Mouse (Mus musculus) megakaryocyte-erythroid progenitor cell, adult 5-6 weeks (primary cell): Measurements from ENCODE around the gene Epha6. TPM values are rescaled to one million over a fixed set of nuclear protein-coding genes. Genes with fewer than 3 reads are reported as not detected.
A peak's percentile ranks its signal among the peaks of the same experiment; 100 is the strongest.

Experiments
- ATAC-seq: replicated peaks from 2 replicates; pipeline ENCODE4 v1.8.0; 2016; ENCODE audit warnings: mild to moderate bottlenecking, inconsistent platforms; ENCODE audit not compliant: severe bottlenecking, poor library complexity, low FRiP score, low TSS enrichment
- total RNA-seq, 2 experiments: library from RNA; stranded (forward) in 1 of 2; stranded (reverse) in 1 of 2; fragments of 200-1000, 215-1000 nt in 1 of 2; fragments of >200 nt in 1 of 2; fragmentation: Nextera tagmentation in 1 of 2; gene quantifications; 2 replicates each; pipeline ENCODE4 v1.2.3; 2014 to 2017

Gene Epha6
- total RNA-seq, 2 experiments from 2014 or later: not detected

DNA sequence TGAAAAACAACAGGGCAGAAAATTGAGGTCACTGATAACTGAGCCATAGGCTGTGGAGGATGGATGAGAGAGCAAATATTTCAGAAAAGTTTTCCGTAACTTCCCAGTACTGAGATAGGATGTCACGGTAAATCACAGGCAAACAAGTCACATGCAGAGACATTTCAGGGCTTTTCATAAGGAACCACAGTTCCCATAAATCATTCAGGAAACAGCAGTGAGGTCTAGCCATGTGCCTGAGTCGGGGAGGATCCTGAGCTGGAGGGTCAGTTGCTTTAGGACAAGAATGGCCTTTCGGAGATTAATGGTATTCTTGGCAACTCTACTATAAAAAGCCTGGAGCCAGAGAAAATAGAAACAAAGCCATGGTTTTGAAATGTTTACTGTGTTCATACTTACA lies 889.8 kb downstream of the Epha6 start:
- ATAC-seq: no peak

DNA sequence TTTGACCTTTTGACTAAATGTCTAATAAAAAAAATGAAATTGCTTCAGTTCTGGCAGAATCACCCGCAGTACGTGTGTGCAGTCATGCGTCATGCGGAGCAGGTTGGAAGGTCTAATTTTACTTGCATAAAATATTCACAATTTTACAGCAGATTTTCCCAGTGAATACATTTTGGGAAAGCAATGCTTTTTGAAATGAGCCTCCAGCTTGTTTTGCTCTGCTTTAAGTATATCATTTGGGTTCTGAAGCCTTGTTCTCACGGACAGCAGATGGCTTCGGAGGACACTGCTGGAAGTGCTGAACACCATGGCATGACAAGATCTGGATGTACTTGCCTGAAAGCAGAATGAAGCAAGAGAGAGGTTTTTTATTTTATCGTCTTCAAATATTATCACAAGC lies 912.1 kb downstream of the Epha6 start:
- ATAC-seq: no peak

DNA sequence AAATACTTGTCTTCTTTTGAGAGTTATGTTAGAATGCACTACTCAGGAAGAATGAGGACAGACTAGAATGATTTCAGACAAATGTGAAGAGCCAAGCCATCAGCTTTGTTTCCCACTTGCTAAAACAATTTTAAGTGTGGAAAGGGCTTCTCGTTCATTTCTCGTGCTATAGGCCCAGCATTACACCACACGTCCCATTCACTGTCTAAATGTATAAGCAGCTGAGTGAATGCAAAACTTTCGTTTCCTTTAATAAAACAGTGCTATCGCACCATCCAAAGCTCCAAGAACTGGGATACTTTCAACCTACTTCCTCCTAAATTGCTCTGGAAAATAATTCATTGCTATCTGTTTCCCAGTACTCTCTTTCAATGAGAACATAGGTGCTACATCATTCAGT lies 916.2 kb downstream of the Epha6 start:
- ATAC-seq: no peak

DNA sequence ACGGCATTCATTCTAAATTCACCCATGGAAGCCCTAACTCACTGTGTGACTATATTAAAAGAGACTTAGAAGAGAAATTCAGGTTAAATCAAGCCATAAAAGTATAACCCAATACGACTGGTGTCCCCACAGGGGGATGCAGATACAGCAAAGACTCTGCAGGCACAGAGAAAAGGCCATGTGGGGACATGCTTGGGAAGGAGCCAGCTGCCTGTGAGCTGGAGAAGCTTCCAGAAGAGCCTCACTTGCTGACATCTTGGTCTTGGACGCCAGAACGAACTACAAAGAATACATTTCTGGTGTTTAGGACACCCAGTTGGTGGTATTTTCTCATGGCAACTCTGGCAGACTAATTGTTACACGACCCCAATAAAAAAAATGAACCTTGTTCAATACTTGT lies 920.2 kb downstream of the Epha6 start:
- no peak for ATAC-seq

DNA sequence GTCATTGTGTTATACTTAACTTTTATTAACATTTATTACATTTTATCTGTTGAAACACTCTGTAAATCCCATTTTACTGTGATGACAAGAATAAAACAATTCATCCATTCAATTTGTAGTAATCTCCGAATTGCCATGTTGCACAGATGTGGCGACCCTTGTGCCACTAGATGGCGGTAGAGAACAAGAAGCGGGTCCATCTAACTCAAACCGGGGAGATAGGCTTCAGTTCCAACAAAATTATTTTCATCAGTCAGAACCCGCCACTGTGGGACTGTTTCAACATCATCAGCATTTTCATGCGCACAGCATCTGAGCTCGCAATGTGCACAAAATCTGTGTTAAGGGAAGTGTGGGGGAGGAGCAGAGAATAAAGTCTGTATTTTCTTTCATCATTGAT lies 921.9 kb downstream of the Epha6 start:
- peak; percentile 81 for ATAC-seq

DNA sequence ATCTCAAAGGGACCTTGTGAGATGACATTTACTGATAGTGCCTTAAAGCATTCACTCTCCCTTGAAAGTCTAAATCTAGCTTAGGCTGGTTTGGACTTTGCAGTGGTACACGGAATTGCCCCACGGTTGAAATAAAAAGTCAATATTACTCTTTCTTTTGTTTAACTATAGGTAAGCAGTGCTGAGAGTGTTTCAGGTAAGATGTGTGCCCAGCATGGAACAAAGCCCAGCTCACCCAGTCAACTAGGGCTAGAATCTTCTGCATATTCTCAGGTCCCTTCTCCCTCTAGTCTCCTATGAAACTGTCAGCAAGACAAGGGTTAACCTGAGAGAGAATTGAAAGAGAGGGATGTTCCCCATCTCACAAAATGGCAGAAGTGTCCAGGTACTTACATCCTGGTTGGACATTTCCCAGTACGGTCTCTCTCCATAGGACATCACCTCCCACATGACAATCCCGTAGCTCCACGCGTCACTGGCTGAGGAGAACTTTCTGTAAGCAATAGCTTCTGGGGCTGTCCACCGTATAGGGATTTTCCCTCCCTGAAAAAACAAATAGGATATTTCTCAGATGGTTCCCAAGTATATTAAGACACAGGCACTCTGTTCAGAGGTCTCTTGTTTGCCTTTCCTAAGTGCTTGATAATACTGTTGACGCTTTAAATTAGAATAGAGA lies 923.0 kb downstream of the Epha6 start:
- no peak for ATAC-seq

DNA sequence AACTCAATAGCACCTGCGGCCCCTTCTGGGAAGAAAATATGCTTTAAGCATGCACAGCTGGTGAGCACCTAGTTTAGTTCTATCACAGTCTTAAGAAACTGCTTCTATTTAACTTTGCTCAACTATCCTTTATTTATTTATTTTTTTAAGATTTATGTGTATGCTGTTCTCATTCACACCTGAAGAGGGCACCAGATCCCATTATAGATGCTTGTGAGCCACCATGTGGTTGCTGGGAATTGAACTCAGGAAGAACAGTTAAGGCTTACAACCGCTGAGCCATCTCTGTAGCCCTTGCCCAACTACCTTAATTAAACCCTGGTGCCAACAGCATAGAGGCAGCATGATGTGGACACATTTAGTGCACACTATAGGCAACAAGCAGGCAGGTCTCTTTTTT lies 938.4 kb downstream of the Epha6 start:
- no peak for ATAC-seq

DNA sequence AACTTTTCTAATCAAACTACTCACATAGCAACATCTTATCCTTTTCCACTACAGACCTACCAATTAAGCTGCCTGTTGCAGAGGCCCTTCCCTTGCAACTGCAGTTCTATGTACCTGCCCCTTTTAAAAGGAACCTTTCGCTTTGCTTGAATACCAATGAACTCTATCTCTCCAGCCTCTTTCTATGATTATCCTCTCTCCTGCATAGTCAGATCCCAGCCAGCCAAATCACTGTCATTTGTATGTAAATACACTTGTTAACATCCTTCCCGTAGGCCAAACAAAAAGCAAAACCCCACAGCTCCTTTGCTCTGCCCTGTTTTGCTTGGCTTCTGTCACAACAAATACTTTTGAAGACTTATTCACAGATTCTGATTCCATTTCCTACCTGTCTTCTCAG lies 961.6 kb downstream of the Epha6 start:
- no peak for ATAC-seq

DNA sequence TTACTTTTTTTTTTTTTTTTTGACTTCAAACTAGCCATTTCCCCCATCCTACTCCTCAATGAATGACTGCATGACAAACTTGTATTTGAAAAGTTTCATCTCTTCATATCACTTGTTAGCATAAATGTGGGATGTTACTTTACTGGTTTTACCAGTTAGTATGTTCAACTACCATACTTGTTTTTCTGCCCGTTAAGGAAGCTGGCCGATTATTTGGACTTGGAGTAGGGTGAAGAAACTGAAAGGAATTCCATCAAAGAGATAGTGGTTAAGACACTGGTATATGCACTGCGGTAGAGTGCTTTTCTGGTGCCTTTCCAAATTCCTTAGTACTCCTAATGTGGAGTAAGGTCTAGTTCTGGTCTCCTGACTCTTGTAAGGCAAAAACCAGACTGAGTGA lies 965.3 kb downstream of the Epha6 start:
- no peak for ATAC-seq

DNA sequence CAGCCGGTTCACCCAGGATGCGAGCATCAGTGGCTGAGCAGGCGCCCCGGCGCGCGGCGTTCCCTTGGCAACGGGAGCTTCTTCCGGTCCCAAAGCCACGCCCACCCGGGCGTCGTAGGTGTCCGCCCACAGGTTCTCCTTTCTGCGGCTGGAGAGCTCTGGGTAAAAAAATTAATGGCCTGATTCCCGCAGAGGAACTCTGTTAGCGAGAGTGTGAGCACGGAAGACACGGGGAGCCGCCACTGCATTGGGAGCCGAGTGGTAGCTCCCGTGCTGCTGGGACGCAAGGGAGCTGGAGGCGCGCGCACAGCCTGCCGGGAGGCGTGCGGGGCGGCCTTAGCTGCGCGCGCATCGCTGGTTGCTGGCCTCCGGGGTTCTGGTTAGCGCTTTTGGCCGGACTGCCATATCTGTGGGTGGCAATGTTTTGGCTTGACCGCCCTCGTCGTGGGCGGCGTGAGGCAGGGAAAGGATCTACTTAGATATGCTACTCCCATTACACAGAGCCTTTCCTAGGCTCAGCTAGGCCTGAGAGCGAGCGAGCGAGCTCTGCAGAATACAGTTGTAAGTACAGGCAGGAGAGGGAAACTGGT lies 966.1 kb downstream of the Epha6 start, which contains the start of gene Arl6:
TSS of gene Arl6 (minus strand) at position 290 of the 590 bp plus-strand sequence.
- peak; percentile 99 for ATAC-seq

DNA sequence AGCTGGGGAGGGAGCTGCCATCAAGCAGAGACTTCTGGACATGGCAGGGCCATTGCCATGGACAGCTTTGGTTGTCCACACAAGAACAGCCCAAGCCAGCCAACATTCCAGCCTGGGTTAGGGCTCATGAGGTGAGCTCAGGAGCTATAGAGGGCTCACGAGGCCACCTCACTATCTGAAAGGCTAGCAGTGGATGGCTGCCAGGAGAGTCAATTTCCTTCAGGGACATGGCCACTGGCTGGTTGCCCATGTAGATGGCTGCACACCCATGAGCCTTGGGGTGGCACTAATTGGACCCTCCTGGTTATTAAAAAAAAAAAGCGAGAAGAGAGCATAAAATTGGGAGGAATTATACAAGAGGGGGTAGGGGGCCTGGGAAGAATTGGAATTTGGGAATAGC lies 970.7 kb downstream of the Epha6 start:
- ATAC-seq: no peak

DNA sequence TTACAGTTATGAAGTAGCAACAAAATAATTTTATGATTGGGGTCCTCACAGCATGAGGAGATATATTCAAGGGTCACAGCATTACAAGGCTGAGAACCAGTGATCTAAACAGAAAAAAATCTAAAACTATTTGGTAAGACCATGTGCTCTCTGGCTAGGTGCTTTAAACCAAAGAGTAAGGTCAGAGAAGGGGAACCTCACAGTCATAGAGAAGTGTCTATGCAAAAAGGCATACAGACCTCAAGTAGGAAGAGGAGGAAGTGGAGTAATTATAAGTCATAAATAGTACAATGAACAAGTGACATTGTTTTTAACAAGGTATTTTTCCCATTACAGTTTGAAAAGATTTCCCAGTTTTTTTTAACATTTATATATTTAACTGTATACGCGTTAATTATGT lies 983.8 kb downstream of the Epha6 start:
- ATAC-seq: no peak

DNA sequence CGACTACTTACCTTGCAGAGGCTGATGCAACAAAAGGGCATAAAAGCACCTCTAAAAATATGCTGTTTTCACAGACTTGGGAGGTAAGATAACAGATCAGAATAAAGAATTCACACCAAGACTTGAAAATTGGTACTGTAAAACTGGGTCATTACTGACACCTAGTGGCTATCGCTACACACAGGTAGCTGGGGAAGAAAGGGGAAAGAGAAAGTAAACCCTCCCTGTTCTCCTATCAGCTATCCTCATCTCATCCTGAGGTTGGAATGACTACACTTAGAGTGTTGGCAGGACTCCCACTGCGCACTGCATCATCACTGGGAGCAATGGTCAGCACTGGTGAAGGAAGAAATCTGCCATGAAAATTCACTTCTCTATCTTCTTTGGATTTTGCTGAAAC lies 988.2 kb downstream of the Epha6 start:
- peak; percentile 83 for ATAC-seq

DNA sequence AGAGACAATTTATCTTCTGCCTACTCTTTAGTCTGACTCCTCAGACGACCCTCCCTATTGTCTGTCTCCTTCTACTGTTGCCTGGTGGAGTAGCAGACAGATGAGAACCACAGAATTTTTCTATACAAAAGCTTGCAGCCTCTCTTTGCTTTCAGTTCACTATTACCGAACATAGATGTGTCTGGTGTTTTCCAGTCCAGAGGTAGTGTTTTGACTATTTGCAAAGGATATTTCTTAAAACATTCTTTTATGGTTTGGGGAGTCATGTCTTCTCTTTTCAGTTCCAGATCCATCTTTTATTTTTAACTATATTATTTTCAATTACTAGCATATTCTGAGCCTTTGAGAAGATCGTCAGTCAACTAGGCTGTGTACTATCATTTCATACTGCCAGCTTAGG lies 989.7 kb downstream of the Epha6 start:
- ATAC-seq: no peak

DNA sequence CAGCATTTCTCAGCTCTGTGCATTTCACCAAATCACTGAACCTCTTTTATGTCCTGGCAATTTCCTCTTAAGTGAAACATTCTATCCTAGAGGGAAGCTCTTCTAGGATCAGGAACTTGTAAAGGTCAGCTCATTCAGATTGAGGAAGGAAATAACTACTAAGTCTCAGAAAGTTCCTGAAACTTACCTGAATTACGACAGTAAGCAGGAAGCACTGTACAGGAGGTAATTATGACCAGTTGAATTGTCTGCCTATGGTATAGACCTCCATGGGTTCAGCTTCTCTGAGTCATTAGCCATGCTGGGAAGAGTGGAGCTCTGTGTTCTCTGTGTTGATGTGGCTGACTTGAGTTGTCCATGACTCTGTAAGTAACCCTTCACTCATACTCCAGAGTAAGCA lies 994.6 kb downstream of the Epha6 start:
- ATAC-seq: no peak

DNA sequence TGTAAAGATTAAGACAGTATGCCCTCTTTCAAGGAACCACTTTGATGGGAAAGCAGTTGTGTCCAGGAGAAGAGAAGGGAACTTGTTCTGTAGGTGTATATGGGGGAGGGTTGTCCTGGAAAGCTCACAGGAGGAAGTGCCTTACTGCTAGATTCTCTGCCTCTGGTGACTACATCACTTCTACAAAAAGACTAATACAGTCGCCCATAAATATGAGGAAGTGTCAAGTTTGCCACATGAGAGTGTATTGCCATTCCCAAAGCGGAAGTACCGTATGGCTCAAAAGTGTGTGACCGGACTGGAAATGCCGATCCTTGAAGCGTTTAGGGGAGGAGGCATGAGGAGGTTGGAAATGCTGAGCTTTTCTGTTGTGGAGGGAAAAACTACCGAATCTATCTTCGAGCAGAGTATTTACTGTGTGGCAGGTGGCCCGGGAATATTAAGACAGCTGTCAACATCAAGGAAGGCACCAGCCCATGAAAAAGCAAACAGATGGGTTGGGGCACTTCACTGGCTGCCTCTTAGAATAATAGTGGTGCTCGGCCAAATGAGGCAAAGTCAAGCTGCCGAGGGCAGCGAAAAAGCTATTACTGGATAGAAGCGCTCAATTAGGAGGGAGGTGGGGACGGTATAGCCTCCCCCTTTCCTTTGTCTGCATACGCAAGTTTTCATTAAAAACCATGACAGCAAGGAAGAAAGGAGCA lies 1001.1 kb downstream of the Epha6 start:
- no peak for ATAC-seq
